Mouse (Mus musculus) bone marrow, adult 2 months (tissue): ENCODE results near the gene Pid1.

Source experiments
- CTCF ChIP-seq: fragments of 200-500 bp; IDR thresholded peaks from 2 replicates; pipeline ENCODE4 v1.5.1; 2011; ENCODE audit warnings: low read length, control low read depth; ENCODE audit not compliant: control insufficient read depth, insufficient read depth
- POLR2A ChIP-seq: fragments of 200-500 bp; IDR thresholded peaks from 2 replicates; pipeline ENCODE4 v1.6.1; 2011; ENCODE audit warnings: low read depth, mild to moderate bottlenecking, control low read depth, low read length, borderline replicate concordance; ENCODE audit not compliant: control insufficient read depth

GRCm38 (mm10) chr1:84177696-84178095 lies 186.3 kb downstream of the Pid1 start:
- no peak for TF ChIP-seq CTCF
- no peak for TF ChIP-seq POLR2A
